Mouse (Mus musculus) kidney, adult 2 months (tissue): ENCODE data around the gene Lrrc4b.

Source experiments
- CTCF ChIP-seq: fragments of 200-500 bp; conservative IDR thresholded peaks from 2 replicates; pipeline ENCODE4 v1.5.1; 2011; ENCODE audit warnings: low read depth, mild to moderate bottlenecking, control low read depth, low read length, moderate library complexity, mixed read lengths; ENCODE audit not compliant: insufficient read depth, insufficient read length
- POLR2A ChIP-seq: fragments of 200-500 bp; IDR thresholded peaks from one replicate; pipeline ENCODE4 v1.6.1; 2011; ENCODE audit warnings: low read depth, low read length, control low read depth

GRCm38 (mm10) chr7:44383980-44384715 lies 44.7 kb upstream of the Lrrc4b start, which contains the start of gene Syt3:
- TF ChIP-seq CTCF = no peak
- no peak for TF ChIP-seq POLR2A
